Mouse (Mus musculus): ENCODE results near the gene Xndc1. TPM values are rescaled to one million over a fixed set of nuclear protein-coding genes. Genes with fewer than 3 reads are reported as not detected.

Xndc1 gene
- polyA plus RNA-seq, 1 experiment: 6.1 TPM

GRCm38 (mm10) chr7:102120326-102120725 is 55.0 kb downstream of the Xndc1 start:
- no peaks in the 10 kb centered on the region for H3K79me2 ChIP-seq (ENCODE audit: control insufficient read depth, insufficient read depth)
- no peaks in the 10 kb centered on the region for H3K27me3 ChIP-seq (ENCODE audit: control insufficient read depth, insufficient read depth, insufficient read length)
- H3K4me3 ChIP-seq: no peak overlapping the region
- TF ChIP-seq POLR2AphosphoS2 (IDR thresholded peaks at IDR 0.05; ENCODE audit: insufficient read length, low read depth): peak; percentile 22
- TF ChIP-seq SRF (IDR thresholded peaks at IDR 0.05; ENCODE audit: control insufficient read depth, insufficient read length, low read depth): no peak
- no peak overlapping the region for H3K4me2 ChIP-seq (ENCODE audit: low read depth)
- no peak overlapping the region for H3ac ChIP-seq (ENCODE audit: control insufficient read depth, insufficient read length)
- H3K36me3 ChIP-seq (ENCODE audit: control insufficient read depth, insufficient read depth): peaks cover 50% of the 10 kb centered on the region

- H3ac ChIP-seq (ENCODE audit: control insufficient read depth, insufficient read length): no peak overlapping the region
- H3K36me3 ChIP-seq (ENCODE audit: control insufficient read depth, insufficient read depth): peaks cover 65% of the 10 kb centered on the region
- H3K79me2 ChIP-seq (ENCODE audit: control insufficient read depth, insufficient read depth): no peaks in the 10 kb centered on the region
- no peak overlapping the region for H3K4me3 ChIP-seq
- no peak overlapping the region for H3K4me2 ChIP-seq (ENCODE audit: low read depth)
- no peaks in the 10 kb centered on the region for H3K27me3 ChIP-seq (ENCODE audit: control insufficient read depth, insufficient read depth, insufficient read length)
- TF ChIP-seq MYOD1 (IDR thresholded peaks at IDR 0.05; ENCODE audit: control insufficient read depth in 1 of 3, insufficient read length in 2 of 3, low read depth in 2 of 3): no peak
- no peak for TF ChIP-seq POLR2AphosphoS2 (IDR thresholded peaks at IDR 0.05; ENCODE audit: insufficient read length, low read depth)
- no peak for TF ChIP-seq SRF (IDR thresholded peaks at IDR 0.05; ENCODE audit: control insufficient read depth, insufficient read length, low read depth)
- no peak for TF ChIP-seq MAX (IDR thresholded peaks at IDR 0.05; ENCODE audit: low read depth)
- TF ChIP-seq E2F4 (IDR thresholded peaks at IDR 0.05; ENCODE audit: insufficient read depth): no peak
Observed at GRCm38 (mm10) chr7:102132395-102132794, 67.1 kb downstream of the Xndc1 start.

Other genes starting within 250 kb of the Xndc1 start
- gene Phox2a, start 247.2 kb upstream of the Xndc1 start, polyA plus RNA-seq (2012; fragmentation: generic; extraction: Trizol): 0.02 TPM
- 241 TPM for gene Inppl1, start 227.3 kb upstream of the Xndc1 start, polyA plus RNA-seq (2012; fragmentation: generic; extraction: Trizol)
- gene Folr2, start 208.3 kb upstream of the Xndc1 start, polyA plus RNA-seq (2012; fragmentation: generic; extraction: Trizol): not detected
- gene Anapc15, start 201.8 kb upstream of the Xndc1 start, polyA plus RNA-seq (2012; fragmentation: generic; extraction: Trizol): 35.1 TPM
- 2.2 TPM for gene Folr1, start 194.7 kb upstream of the Xndc1 start, polyA plus RNA-seq (2012; fragmentation: generic; extraction: Trizol)
- gene Lamtor1, start 159.6 kb upstream of the Xndc1 start, polyA plus RNA-seq (2012; fragmentation: generic; extraction: Trizol): 202 TPM
- 0.06 TPM for gene Tomt, start 159.2 kb upstream of the Xndc1 start, polyA plus RNA-seq (2012; fragmentation: generic; extraction: Trizol)
- 8.8 TPM for gene Lrrc51, start 131.6 kb upstream of the Xndc1 start, polyA plus RNA-seq (2012; fragmentation: generic; extraction: Trizol)
- 60.3 TPM for gene Numa1, start 131.4 kb upstream of the Xndc1 start, polyA plus RNA-seq (2012; fragmentation: generic; extraction: Trizol)
- 0.84 TPM for gene Il18bp, start 46.8 kb upstream of the Xndc1 start, polyA plus RNA-seq (2012; fragmentation: generic; extraction: Trizol)
- 48.0 TPM for gene Rnf121, start within 50 bp of the Xndc1 start, polyA plus RNA-seq (2012; fragmentation: generic; extraction: Trizol)
- 0.12 TPM for gene Xntrpc, start 202 bp downstream of the Xndc1 start, polyA plus RNA-seq (2012; fragmentation: generic; extraction: Trizol)
- not detected for gene Trpc2, start 17.6 kb downstream of the Xndc1 start, polyA plus RNA-seq (2012; fragmentation: generic; extraction: Trizol)
- 44.4 TPM for gene Art1, start 36.2 kb downstream of the Xndc1 start, polyA plus RNA-seq (2012; fragmentation: generic; extraction: Trizol)
- gene Art5, start 44.0 kb downstream of the Xndc1 start, polyA plus RNA-seq (2012; fragmentation: generic; extraction: Trizol): 6.9 TPM
- 0.04 TPM for gene Chrna10, start 51.3 kb downstream of the Xndc1 start, polyA plus RNA-seq (2012; fragmentation: generic; extraction: Trizol)
- 16.1 TPM for gene Nup98, start 144.7 kb downstream of the Xndc1 start, polyA plus RNA-seq (2012; fragmentation: generic; extraction: Trizol)
- 33.3 TPM for gene Pgap2, start 144.7 kb downstream of the Xndc1 start, polyA plus RNA-seq (2012; fragmentation: generic; extraction: Trizol)
- gene Rhog, start 190.5 kb downstream of the Xndc1 start, polyA plus RNA-seq (2012; fragmentation: generic; extraction: Trizol): 62.6 TPM
- gene Stim1, start 202.3 kb downstream of the Xndc1 start, polyA plus RNA-seq (2012; fragmentation: generic; extraction: Trizol): 37.0 TPM